Mouse (Mus musculus) liver, postnatal 0 days (tissue): ENCODE results near the gene Olfr1000. TPM values are rescaled to one million over a fixed set of nuclear protein-coding genes. Genes with fewer than 3 reads are reported as not detected.
"Not testable (repeated sequence)": the region's sequence is repeated elsewhere in the genome, so short reads cannot be mapped to it uniquely, and the experiment has no call there.

ENCODE experiments used
- ATAC-seq: fragments of 200-750 bp; cut with Nextera tagmentation; 2 replicates; pipeline ENCODE4 v1.8.0; 2017; ENCODE audit warnings: mild to moderate bottlenecking, moderate library complexity
- DNase-seq: peaks from one replicate; pipeline ENCODE4 v3.0.0-alpha.2; 2016
- H3K27ac ChIP-seq: fragments of 300-500 bp; sonication (generic); 2 replicates; pipeline ENCODE4 v1.5.1; 2014; ENCODE audit warnings: antibody characterized with exemption, moderate library complexity, mild to moderate bottlenecking, low read depth
- H3K27me3 ChIP-seq: fragments of 300-500 bp; sonication (generic); 2 replicates; pipeline ENCODE4 v1.6.1; 2014; ENCODE audit warnings: low read length, control low read depth, mixed read lengths; ENCODE audit not compliant: insufficient read depth
- H3K36me3 ChIP-seq: fragments of 300-500 bp; sonication (generic); replicated peaks from 2 replicates; pipeline ENCODE4 v1.6.1; 2014; ENCODE audit warnings: mild to moderate bottlenecking, control low read depth, low read length, moderate library complexity, mixed read lengths; ENCODE audit not compliant: insufficient read depth
- H3K4me1 ChIP-seq: fragments of 300-500 bp; sonication (generic); 2 replicates; pipeline ENCODE4 v1.6.1; 2014; ENCODE audit warnings: antibody characterized with exemption, mild to moderate bottlenecking, control low read depth; ENCODE audit not compliant: insufficient read depth
- H3K4me2 ChIP-seq: fragments of 300-500 bp; sonication (generic); 2 replicates; pipeline ENCODE4 v1.6.1; 2014; ENCODE audit warnings: low read depth, mild to moderate bottlenecking, low read length, moderate library complexity, mixed read lengths
- H3K4me3 ChIP-seq: fragments of 300-500 bp; sonication (generic); 2 replicates; pipeline ENCODE4 v1.5.1; 2014; ENCODE audit warnings: low read depth, low read length
- H3K9ac ChIP-seq: fragments of 300-500 bp; sonication (generic); replicated peaks from 2 replicates; pipeline ENCODE4 v1.6.1; 2014; ENCODE audit warnings: mild to moderate bottlenecking, moderate library complexity
- H3K9me3 ChIP-seq: fragments of 300-500 bp; sonication (generic); 2 replicates; pipeline ENCODE4 v1.6.1; 2016; ENCODE audit warnings: mild to moderate bottlenecking, control low read depth, low read length, mixed read lengths
- CTCF ChIP-seq: sonication (generic); IDR thresholded peaks from 2 replicates; pipeline ENCODE4 v1.5.1; 2016; ENCODE audit warnings: antibody characterized with exemption, low read depth
- EP300 ChIP-seq: IDR thresholded peaks from 2 replicates; pipeline ENCODE4 v1.6.1; 2016; ENCODE audit warnings: antibody characterized with exemption, low read depth, mild to moderate bottlenecking
- whole genome bisulfite sequencing: fragments of 180-500 bp; shearing (Covaris S2); extraction: QIAGEN DNeasy Blood & Tissue Kit; methylation state at CpG from one replicate; pipeline ENCODE4 v1.1.7; 2014; ENCODE audit not compliant: insufficient replicate concordance; 5-methylcytosine and 5-hydroxymethylcytosine counted together
- polyA plus RNA-seq: library from polyadenylated mRNA; unstranded; fragments of >200 nt; fragmentation: Nextera tagmentation; extraction: Ambion mirVana; gene quantifications from 2 replicates; pipeline ENCODE4 v1.2.1, GENCODE M21; 2015

Gene Olfr1000
- polyA plus RNA-seq: not detected in 2 replicates

DNA sequence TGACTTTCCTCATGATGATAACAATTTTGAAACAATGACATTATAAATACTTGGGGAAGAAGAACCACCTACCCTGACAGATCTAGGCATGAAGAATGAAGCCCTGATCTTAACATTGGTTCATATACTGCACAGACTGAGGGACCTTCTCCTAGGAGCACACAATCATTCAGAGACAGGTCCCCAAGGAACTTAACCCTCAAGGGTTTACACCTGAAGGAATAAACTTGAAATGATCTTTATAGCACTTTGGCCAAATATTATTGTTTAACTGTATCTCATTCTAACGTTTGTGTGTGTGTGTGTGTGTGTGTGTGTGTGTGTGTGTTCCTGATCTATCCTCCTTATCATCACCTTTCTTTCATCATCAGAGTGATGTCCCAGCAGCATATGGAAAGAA is at the start of gene Olfr1000:
Olfr1000 (minus strand) TSS at position 101 of the 400 bp plus-strand sequence.
- 50% methylated on average over 1 of the region's 1 CpGs for WGBS

DNA sequence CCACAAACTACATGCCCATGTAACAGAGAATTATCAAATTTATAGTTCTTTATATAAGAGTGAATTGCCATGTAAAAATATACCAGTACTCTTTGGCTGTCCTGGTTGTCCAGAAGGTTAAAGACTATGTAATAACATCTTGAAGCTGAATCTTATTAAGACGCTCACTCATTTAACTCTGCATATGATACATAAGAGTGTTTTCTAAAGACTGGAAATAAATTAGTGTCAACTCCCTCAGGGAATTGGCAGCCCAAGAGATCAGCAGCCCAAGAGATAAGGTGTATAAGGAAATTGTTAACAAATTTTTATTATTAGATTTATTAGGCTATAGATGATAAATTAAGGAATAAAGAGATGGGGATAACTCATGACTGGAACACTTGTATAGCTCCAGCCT is 38.9 kb upstream of the Olfr1000 start, which contains the start of gene Olfr1002:
Olfr1002 (minus strand) TSS at position 101 of the 400 bp plus-strand sequence.
- Histone ChIP-seq H3K36me3 (no peaks in the 10 kb centered on the region), H3K4me3 (no peak within 1 kb of the TSS), H3K4me2 (no peak within 1 kb of the TSS), H3K9ac (no peak within 1 kb of the TSS), H3K27ac (no peak within 1 kb of the TSS), H3K27me3 (no peaks in the 10 kb centered on the region), H3K9me3 (no peaks in the 10 kb centered on the region), H3K4me1 (no peaks in the 10 kb centered on the region)
- TF ChIP-seq EP300 (no peak), CTCF (no peak)
- 74% methylated on average over 1 of the region's 1 CpGs for WGBS
- ATAC-seq: no peak
- DNase-seq: no peak

More for the DNA sequence above, at the start of gene Olfr1000:
- Histone ChIP-seq H3K4me2 (no peak within 1 kb of the TSS), H3K27ac (no peak within 1 kb of the TSS), H3K36me3 (no peaks in the 10 kb centered on the region), H3K27me3 (no peaks in the 10 kb centered on the region), H3K4me1 (no peaks in the 10 kb centered on the region), H3K9me3 (no peaks in the 10 kb centered on the region), H3K9ac (no peak within 1 kb of the TSS), H3K4me3 (no peak within 1 kb of the TSS)
- TF ChIP-seq EP300: no peak
- no peak for TF ChIP-seq CTCF
- DNase-seq (no peak), ATAC-seq (no peak)

GRCm38 (mm10) chr2:85588648-85589047 is 23.1 kb downstream of the Olfr1000 start, which contains the start of gene Olfr998:
Gene Olfr998, plus strand, starts transcription at chr2:85588948.
- not testable (repeated sequence) for ATAC-seq, H3K36me3 ChIP-seq, H3K27ac ChIP-seq, H3K4me3 ChIP-seq, H3K9ac ChIP-seq, DNase-seq, H3K9me3 ChIP-seq, H3K4me2 ChIP-seq, H3K27me3 ChIP-seq, H3K4me1 ChIP-seq
- 67% methylated on average over 2 of the region's 2 CpGs for WGBS

DNA sequence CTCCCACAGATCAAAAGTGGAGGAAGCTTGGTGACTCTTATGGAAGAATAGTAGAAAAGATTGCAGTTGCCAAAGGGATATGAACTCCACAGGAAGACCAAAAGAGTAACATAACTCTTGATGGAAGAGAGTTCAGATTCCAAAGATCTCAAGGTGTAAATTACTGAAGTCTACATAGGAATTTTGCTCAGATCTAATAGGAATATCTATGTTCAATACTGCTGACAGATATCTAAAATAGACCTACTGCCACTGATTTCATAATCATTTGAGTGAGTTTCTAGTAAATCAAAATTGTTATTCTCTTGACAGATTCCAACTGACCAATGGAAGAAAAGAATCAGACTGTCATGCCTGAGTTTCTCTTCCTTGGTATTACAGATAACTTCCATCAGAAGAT is 32.8 kb downstream of the Olfr1000 start, which contains the start of gene Olfr996:
Olfr996 (plus strand) TSS at position 301 of the 400 bp plus-strand sequence.
- TF ChIP-seq EP300 (no peak), CTCF (no peak)

DNA sequence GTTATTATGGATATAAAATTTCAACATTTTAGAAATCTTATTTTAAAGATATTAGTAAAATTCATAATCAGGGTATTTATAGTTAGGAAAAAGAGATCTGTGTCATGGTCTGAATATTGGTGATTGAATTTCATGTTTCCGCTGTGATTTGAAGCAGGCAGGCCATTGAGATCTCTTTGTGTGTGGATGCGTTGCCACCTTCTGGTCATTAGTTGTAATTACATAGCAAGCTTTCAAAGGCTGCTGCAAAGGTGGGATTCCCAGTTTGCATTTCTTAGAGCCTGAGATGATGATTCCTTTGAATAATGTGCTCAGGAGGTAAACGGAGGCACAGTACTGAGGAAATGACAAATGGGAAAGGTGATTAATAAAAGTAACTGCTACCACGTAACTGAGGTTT is 50.5 kb downstream of the Olfr1000 start:
- Histone ChIP-seq H3K36me3 (no peaks in the 10 kb centered on the region), H3K27me3 (no peaks in the 10 kb centered on the region), H3K4me2 (no peak overlapping the region), H3K4me3 (no peak overlapping the region), H3K9me3 (no peaks in the 10 kb centered on the region), H3K4me1 (no peaks in the 10 kb centered on the region), H3K9ac (no peak overlapping the region), H3K27ac (no peak overlapping the region)
- no peak for DNase-seq
- TF ChIP-seq CTCF (peak; percentile 76), EP300 (no peak)
- ATAC-seq: no peak
- 25% methylated on average over 4 of the region's 4 CpGs for WGBS

More for the DNA sequence above, 32.8 kb downstream of the Olfr1000 start, which contains the start of gene Olfr996:
- H3K9ac ChIP-seq: no peak within 1 kb of the TSS
- H3K4me1 ChIP-seq: no peaks in the 10 kb centered on the region
- H3K4me2 ChIP-seq: no peak within 1 kb of the TSS
- H3K27me3 ChIP-seq: no peaks in the 10 kb centered on the region
- DNase-seq: no peak
- no peaks in the 10 kb centered on the region for H3K36me3 ChIP-seq
- H3K27ac ChIP-seq: no peak within 1 kb of the TSS
- no peak for ATAC-seq
- no peak within 1 kb of the TSS for H3K4me3 ChIP-seq
- no peaks in the 10 kb centered on the region for H3K9me3 ChIP-seq

DNA sequence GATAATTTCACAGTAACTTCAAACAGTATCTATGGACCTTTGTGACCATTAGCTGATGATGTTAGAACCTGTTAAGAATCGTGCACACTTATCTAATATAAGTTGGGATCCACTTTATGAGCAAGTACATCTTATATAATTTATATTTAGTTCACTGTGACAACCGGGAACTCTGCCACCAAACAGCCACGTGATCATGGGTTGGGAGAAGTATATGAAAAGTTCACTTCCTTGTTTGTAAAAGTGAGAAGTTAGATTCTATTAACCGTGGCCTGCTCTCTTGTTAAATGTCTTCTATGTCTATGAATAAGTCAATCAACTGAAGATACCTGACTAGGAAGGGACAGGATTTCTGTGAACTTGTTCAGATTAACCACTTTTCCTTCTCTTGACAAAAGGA is 51.5 kb downstream of the Olfr1000 start:
- 31% methylated on average over 4 of the region's 4 CpGs for WGBS
- Histone ChIP-seq H3K27me3 (no peaks in the 10 kb centered on the region), H3K27ac (no peak overlapping the region), H3K4me2 (no peak overlapping the region), H3K4me3 (no peak overlapping the region), H3K9me3 (no peaks in the 10 kb centered on the region), H3K36me3 (no peaks in the 10 kb centered on the region), H3K4me1 (no peaks in the 10 kb centered on the region), H3K9ac (no peak overlapping the region)
- ATAC-seq: no peak
- TF ChIP-seq EP300 (no peak), CTCF (no peak)
- DNase-seq: no peak

Other genes with a start within 250 kb of the Olfr1000 start
- gene Olfr988, start 248.7 kb downstream of the Olfr1000 start, polyA plus RNA-seq: not detected in 2 replicates
- not detected in 2 replicates for gene Olfr992, start 202.4 kb downstream of the Olfr1000 start, polyA plus RNA-seq
- gene Olfr993, start 197.0 kb downstream of the Olfr1000 start, polyA plus RNA-seq: not detected in 2 replicates
- gene Olfr994, start 175.5 kb downstream of the Olfr1000 start, polyA plus RNA-seq: not detected in 2 replicates
- gene Olfr995, start 168.3 kb downstream of the Olfr1000 start, polyA plus RNA-seq: not detected in 2 replicates
- gene 4833423E24Rik, start 92.9 kb downstream of the Olfr1000 start, polyA plus RNA-seq: not detected in 2 replicates
- not detected in 2 replicates for gene Olfr996, start 32.7 kb downstream of the Olfr1000 start, polyA plus RNA-seq
- not detected in 2 replicates for gene Olfr998, start 23.0 kb downstream of the Olfr1000 start, polyA plus RNA-seq
- gene Olfr1002, start 38.8 kb upstream of the Olfr1000 start, polyA plus RNA-seq: not detected in 2 replicates
- gene Olfr154, start 52.6 kb upstream of the Olfr1000 start, polyA plus RNA-seq: not detected in 2 replicates
- not detected in 2 replicates for gene Olfr1006, start 66.9 kb upstream of the Olfr1000 start, polyA plus RNA-seq
- not detected in 2 replicates for gene Olfr1008, start 77.5 kb upstream of the Olfr1000 start, polyA plus RNA-seq
- not detected in 2 replicates for gene Olfr1009, start 103.5 kb upstream of the Olfr1000 start, polyA plus RNA-seq
- gene Olfr1012, start 150.9 kb upstream of the Olfr1000 start, polyA plus RNA-seq: not detected in 2 replicates
- not detected in 2 replicates for gene Olfr1013, start 155.2 kb upstream of the Olfr1000 start, polyA plus RNA-seq
- not detected in 2 replicates for gene Olfr1014, start 160.8 kb upstream of the Olfr1000 start, polyA plus RNA-seq
- gene Olfr1015, start 170.1 kb upstream of the Olfr1000 start, polyA plus RNA-seq: not detected in 2 replicates
- gene Olfr1016, start 190.6 kb upstream of the Olfr1000 start, polyA plus RNA-seq: not detected in 2 replicates
- gene Olfr1018, start 206.6 kb upstream of the Olfr1000 start, polyA plus RNA-seq: not detected in 2 replicates
- not detected in 2 replicates for gene Olfr1019, start 233.6 kb upstream of the Olfr1000 start, polyA plus RNA-seq
- not detected in 2 replicates for gene Olfr1020, start 235.1 kb upstream of the Olfr1000 start, polyA plus RNA-seq